Mouse (Mus musculus): ENCODE data around the gene Il2rb. TPM values are rescaled to one million over a fixed set of nuclear protein-coding genes. Genes with fewer than 3 reads are reported as not detected.
A peak's percentile ranks its signal among the peaks of the same experiment; 100 is the strongest.

Il2rb gene
- 0.33 and 0.38 TPM in 2 replicates for total RNA-seq (2014; rRNA removed)
- 0.19 and 0.22 TPM in 2 replicates for polyA plus RNA-seq (2015; fragmentation: Nextera tagmentation; extraction: Ambion mirVana)

- Histone ChIP-seq H3K4me2 (ENCODE audit: low read depth, low read length, poor library complexity, severe bottlenecking) (no peak within 1 kb of the TSS), H3K4me3 (ENCODE audit: low read depth, low read length) (no peak within 1 kb of the TSS), H3K9ac (replicated peaks; ENCODE audit: low read length, poor library complexity, severe bottlenecking) (no peak within 1 kb of the TSS), H3K4me1 (ENCODE audit: insufficient read depth, low read length) (no peaks in the 10 kb centered on the region), H3K36me3 (ENCODE audit: insufficient read depth, low read length) (no peaks in the 10 kb centered on the region), H3K27me3 (ENCODE audit: insufficient read depth, low read length) (no peaks in the 10 kb centered on the region), H3K27ac (ENCODE audit: low read depth, low read length) (no peak within 1 kb of the TSS), H3K9me3 (ENCODE audit: low read length) (no peaks in the 10 kb centered on the region)
- no peak for DNase-seq (ENCODE audit: low spot score)
- TF ChIP-seq CTCF (IDR thresholded peaks at IDR 0.05), result no peak
- 91% methylated on average over 11 of the region's 11 CpGs for WGBS
- ATAC-seq (ENCODE audit: low FRiP score), result no peak
Measured at GRCm38 (mm10) chr15:78494968-78495406, at the start of gene Il2rb. TSS of gene Il2rb (minus strand) at chr15:78495271.

- ATAC-seq (ENCODE audit: low FRiP score) (no peak), DNase-seq (ENCODE audit: low spot score) (peak; percentile 38)
- Histone ChIP-seq H3K4me3 (ENCODE audit: low read depth, low read length) (no peak within 1 kb of the TSS), H3K27ac (ENCODE audit: low read depth, low read length) (no peak within 1 kb of the TSS), H3K36me3 (ENCODE audit: insufficient read depth, low read length) (no peaks in the 10 kb centered on the region), H3K4me2 (ENCODE audit: low read depth, low read length, poor library complexity, severe bottlenecking) (peak within 1 kb of the TSS; percentile 43), H3K4me1 (ENCODE audit: insufficient read depth, low read length) (0 out of 2 replicates have a peak, but pooled peaks cover 4% of the 10 kb centered on the region), H3K9ac (replicated peaks; ENCODE audit: low read length, poor library complexity, severe bottlenecking) (peak within 1 kb of the TSS; percentile 44), H3K27me3 (ENCODE audit: insufficient read depth, low read length) (no peaks in the 10 kb centered on the region), H3K9me3 (ENCODE audit: low read length) (no peaks in the 10 kb centered on the region)
- TF ChIP-seq CTCF (IDR thresholded peaks at IDR 0.05), result no peak
- WGBS, result 7% methylated on average over 13 of the region's 14 CpGs
Measured at GRCm38 (mm10) chr15:78544561-78545001, 49.5 kb upstream of the Il2rb start, which contains the start of gene Sstr3. TSS of gene Sstr3 (minus strand) at chr15:78544685.

- H3K9ac ChIP-seq (replicated peaks; ENCODE audit: low read length, poor library complexity, severe bottlenecking), result no peak overlapping the region
- H3K9me3 ChIP-seq (ENCODE audit: low read length), result no peaks in the 10 kb centered on the region
- no peaks in the 10 kb centered on the region for H3K27me3 ChIP-seq (ENCODE audit: insufficient read depth, low read length)
- DNase-seq (ENCODE audit: low spot score), result no peak
- H3K27ac ChIP-seq (ENCODE audit: low read depth, low read length), result no peak overlapping the region
- WGBS, result 83% methylated on average over 15 of the region's 15 CpGs
- no peak overlapping the region for H3K4me3 ChIP-seq (ENCODE audit: low read depth, low read length)
- no peak overlapping the region for H3K4me2 ChIP-seq (ENCODE audit: low read depth, low read length, poor library complexity, severe bottlenecking)
- 0 out of 2 replicates have a peak, but pooled peaks cover 4% of the 10 kb centered on the region for H3K4me1 ChIP-seq (ENCODE audit: insufficient read depth, low read length)
- no peaks in the 10 kb centered on the region for H3K36me3 ChIP-seq (ENCODE audit: insufficient read depth, low read length)
- ATAC-seq (ENCODE audit: low FRiP score), result no peak
- no peak for TF ChIP-seq CTCF (IDR thresholded peaks at IDR 0.05)
Measured at GRCm38 (mm10) chr15:78544041-78544440, 49.0 kb upstream of the Il2rb start.

- Histone ChIP-seq H3K9me3 (ENCODE audit: low read length) (no peaks in the 10 kb centered on the region), H3K4me1 (ENCODE audit: insufficient read depth, low read length) (0 out of 2 replicates have a peak, but pooled peaks cover under 1% of the 10 kb centered on the region), H3K27ac (ENCODE audit: low read depth, low read length) (no peak overlapping the region), H3K27me3 (ENCODE audit: insufficient read depth, low read length) (no peaks in the 10 kb centered on the region; the same call in 1 of the 2 replicates), H3K4me2 (ENCODE audit: low read depth, low read length, poor library complexity, severe bottlenecking) (no peak overlapping the region), H3K4me3 (ENCODE audit: low read depth, low read length) (no peak overlapping the region), H3K36me3 (ENCODE audit: insufficient read depth, low read length) (no peaks in the 10 kb centered on the region), H3K9ac (replicated peaks; ENCODE audit: low read length, poor library complexity, severe bottlenecking) (no peak overlapping the region)
- no peak for DNase-seq (ENCODE audit: low spot score)
- no peak for ATAC-seq (ENCODE audit: low FRiP score)
- no peak for TF ChIP-seq CTCF (IDR thresholded peaks at IDR 0.05)
- 70% methylated on average over 7 of the region's 7 CpGs for WGBS
Measured at GRCm38 (mm10) chr15:78542767-78543303, 47.8 kb upstream of the Il2rb start.

- no peak overlapping the region for H3K9ac ChIP-seq (replicated peaks; ENCODE audit: low read length, poor library complexity, severe bottlenecking)
Measured at GRCm38 (mm10) chr15:78542098-78542766, 47.2 kb upstream of the Il2rb start.

GRCm38 (mm10) chr15:78541606-78542005 is 46.5 kb upstream of the Il2rb start:
- no peak overlapping the region for H3K9ac ChIP-seq (replicated peaks; ENCODE audit: low read length, poor library complexity, severe bottlenecking)
- H3K27ac ChIP-seq (ENCODE audit: low read depth, low read length), result no peak overlapping the region
- no peaks in the 10 kb centered on the region for H3K36me3 ChIP-seq (ENCODE audit: insufficient read depth, low read length)
- DNase-seq (ENCODE audit: low spot score) (peak; percentile 77), ATAC-seq (ENCODE audit: low FRiP score) (no peak)
- H3K9me3 ChIP-seq (ENCODE audit: low read length), result no peaks in the 10 kb centered on the region
- no peak overlapping the region for H3K4me3 ChIP-seq (ENCODE audit: low read depth, low read length)
- H3K4me1 ChIP-seq (ENCODE audit: insufficient read depth, low read length), result no peaks in the 10 kb centered on the region
- WGBS, result 66% methylated on average over 3 of the region's 3 CpGs
- H3K27me3 ChIP-seq (ENCODE audit: insufficient read depth, low read length), result no peaks in the 10 kb centered on the region; the same call in 1 of the 2 replicates
- TF ChIP-seq CTCF (IDR thresholded peaks at IDR 0.05), result no peak
- H3K4me2 ChIP-seq (ENCODE audit: low read depth, low read length, poor library complexity, severe bottlenecking), result no peak overlapping the region

More at GRCm38 (mm10) chr15:78542098-78542766, 47.2 kb upstream of the Il2rb start:
- H3K4me2 ChIP-seq (ENCODE audit: low read depth, low read length, poor library complexity, severe bottlenecking), result no peak overlapping the region
- no peaks in the 10 kb centered on the region for H3K36me3 ChIP-seq (ENCODE audit: insufficient read depth, low read length)
- H3K4me3 ChIP-seq (ENCODE audit: low read depth, low read length), result no peak overlapping the region
- no peaks in the 10 kb centered on the region; the same call in 1 of the 2 replicates for H3K27me3 ChIP-seq (ENCODE audit: insufficient read depth, low read length)
- no peaks in the 10 kb centered on the region for H3K9me3 ChIP-seq (ENCODE audit: low read length)
- no peak for DNase-seq (ENCODE audit: low spot score)
- TF ChIP-seq CTCF (IDR thresholded peaks at IDR 0.05), result no peak
- ATAC-seq (ENCODE audit: low FRiP score), result no peak
- 79% methylated on average over 3 of the region's 3 CpGs for WGBS
- H3K4me1 ChIP-seq (ENCODE audit: insufficient read depth, low read length), result no peaks in the 10 kb centered on the region
- H3K27ac ChIP-seq (ENCODE audit: low read depth, low read length), result no peak overlapping the region
